Mouse (Mus musculus) ES-E14 (cell line): ENCODE results near the gene Vsir.

Experiments
- CHD2 ChIP-seq: IDR thresholded peaks from 2 replicates; pipeline ENCODE4 v1.6.1; 2014; ENCODE audit warnings: mild to moderate bottlenecking, low read depth, low read length, inconsistent platforms
- HCFC1 ChIP-seq: IDR thresholded peaks from 2 replicates; pipeline ENCODE4 v1.6.1; 2012; ENCODE audit warnings: low read length, inconsistent platforms, borderline replicate concordance; ENCODE audit not compliant: insufficient read depth
- MAFK ChIP-seq: IDR thresholded peaks from 2 replicates; pipeline ENCODE4 v1.6.1; 2014; ENCODE audit warnings: mild to moderate bottlenecking, low read depth, low read length, inconsistent platforms; ENCODE audit not compliant: insufficient read depth
- ZC3H11A ChIP-seq: IDR thresholded peaks from 2 replicates; pipeline ENCODE4 v1.6.1; 2012; ENCODE audit warnings: low read depth, mild to moderate bottlenecking, inconsistent platforms, low read length, borderline replicate concordance
- ZNF384 ChIP-seq: IDR thresholded peaks from 2 replicates; pipeline ENCODE4 v1.6.1; 2012; ENCODE audit warnings: low read depth, low read length, inconsistent platforms

GRCm38 (mm10) chr10:60367145-60367544, 20.5 kb downstream of the Vsir start:
- TF ChIP-seq MAFK (no peak), HCFC1 (no peak), ZNF384 (no peak), ZC3H11A (no peak), CHD2 (no peak)
